Mouse (Mus musculus): ENCODE data around the gene Ptar1. TPM values are rescaled to one million over a fixed set of nuclear protein-coding genes. Genes with fewer than 3 reads are reported as not detected.

The Ptar1 gene
- polyA plus RNA-seq, 1 experiment from 2014 or later, result 5.5 TPM

- no peaks in the 10 kb centered on the region for H3K36me3 ChIP-seq (ENCODE audit: control insufficient read depth, insufficient read depth, low read length)
- ATAC-seq, result no peak
- no peaks in the 10 kb centered on the region for H3K9me3 ChIP-seq (replicated peaks; ENCODE audit: control insufficient read depth, low read length)
- no peaks in the 10 kb centered on the region for H3K27me3 ChIP-seq (replicated peaks; ENCODE audit: control insufficient read depth, insufficient read depth, low read length)
- H3K4me3 ChIP-seq (ENCODE audit: low read depth, low read length), result no peak overlapping the region
- H3K4me2 ChIP-seq (ENCODE audit: low read length), result no peak overlapping the region
- WGBS, result 28% methylated on average over 2 of the region's 2 CpGs
- no peak overlapping the region for H3K27ac ChIP-seq (ENCODE audit: low read depth, low read length)
- H3K9ac ChIP-seq (ENCODE audit: low read length), result no peak overlapping the region
- H3K4me1 ChIP-seq (ENCODE audit: control insufficient read depth, insufficient read depth, low read length), result peaks cover 17% of the 10 kb centered on the region
- no peak for DNase-seq (ENCODE audit: low spot score)
Measured at GRCm38 (mm10) chr19:23764051-23764450, 76.8 kb downstream of the Ptar1 start.

- no peak overlapping the region for H3K4me3 ChIP-seq (ENCODE audit: low read depth, low read length)
- DNase-seq (ENCODE audit: low spot score), result no peak
- H3K9ac ChIP-seq (ENCODE audit: low read length), result no peak overlapping the region
- no peaks in the 10 kb centered on the region for H3K36me3 ChIP-seq (ENCODE audit: control insufficient read depth, insufficient read depth, low read length)
- no peaks in the 10 kb centered on the region for H3K27me3 ChIP-seq (replicated peaks; ENCODE audit: control insufficient read depth, insufficient read depth, low read length)
- no peaks in the 10 kb centered on the region for H3K9me3 ChIP-seq (replicated peaks; ENCODE audit: control insufficient read depth, low read length)
- ATAC-seq, result no peak
- H3K4me1 ChIP-seq (ENCODE audit: control insufficient read depth, insufficient read depth, low read length), result peaks cover 18% of the 10 kb centered on the region
- 40% methylated on average over 5 of the region's 5 CpGs for WGBS
- no peak overlapping the region for H3K4me2 ChIP-seq (ENCODE audit: low read length)
- H3K27ac ChIP-seq (ENCODE audit: low read depth, low read length), result no peak overlapping the region
Measured at GRCm38 (mm10) chr19:23768864-23769263, 81.6 kb downstream of the Ptar1 start.

- Histone ChIP-seq H3K9me3 (replicated peaks; ENCODE audit: control insufficient read depth, low read length) (no peaks in the 10 kb centered on the region), H3K27ac (ENCODE audit: low read depth, low read length) (peak overlapping the region; percentile 39), H3K36me3 (ENCODE audit: control insufficient read depth, insufficient read depth, low read length) (no peaks in the 10 kb centered on the region), H3K4me1 (ENCODE audit: control insufficient read depth, insufficient read depth, low read length) (peaks cover 14% of the 10 kb centered on the region), H3K4me2 (ENCODE audit: low read length) (peak overlapping the region; percentile 33), H3K27me3 (replicated peaks; ENCODE audit: control insufficient read depth, insufficient read depth, low read length) (no peaks in the 10 kb centered on the region), H3K4me3 (ENCODE audit: low read depth, low read length) (no peak overlapping the region), H3K9ac (ENCODE audit: low read length) (peak overlapping the region; percentile 45)
- DNase-seq (ENCODE audit: low spot score) (peak; percentile 86), ATAC-seq (peak; percentile 86)
- 15% methylated on average over 10 of the region's 10 CpGs for WGBS
Measured at GRCm38 (mm10) chr19:23770494-23771423, 83.5 kb downstream of the Ptar1 start.

GRCm38 (mm10) chr19:23771971-23772370, 84.7 kb downstream of the Ptar1 start:
- no peaks in the 10 kb centered on the region for H3K36me3 ChIP-seq (ENCODE audit: control insufficient read depth, insufficient read depth, low read length)
- no peak overlapping the region for H3K9ac ChIP-seq (ENCODE audit: low read length)
- no peaks in the 10 kb centered on the region for H3K9me3 ChIP-seq (replicated peaks; ENCODE audit: control insufficient read depth, low read length)
- no peak overlapping the region for H3K4me3 ChIP-seq (ENCODE audit: low read depth, low read length)
- no peak overlapping the region for H3K27ac ChIP-seq (ENCODE audit: low read depth, low read length)
- no peak overlapping the region for H3K4me2 ChIP-seq (ENCODE audit: low read length)
- WGBS, result 72% methylated on average over 7 of the region's 7 CpGs
- ATAC-seq (no peak), DNase-seq (ENCODE audit: low spot score) (no peak)
- H3K27me3 ChIP-seq (replicated peaks; ENCODE audit: control insufficient read depth, insufficient read depth, low read length), result no peaks in the 10 kb centered on the region
- peaks cover 14% of the 10 kb centered on the region for H3K4me1 ChIP-seq (ENCODE audit: control insufficient read depth, insufficient read depth, low read length)

GRCm38 (mm10) chr19:23775356-23775755, 88.1 kb downstream of the Ptar1 start:
- no peak overlapping the region for H3K4me3 ChIP-seq (ENCODE audit: low read depth, low read length)
- 68% methylated on average over 6 of the region's 6 CpGs for WGBS
- ATAC-seq (peak; percentile 61; the same call in 1 of the 2 replicates), DNase-seq (ENCODE audit: low spot score) (peak; percentile 36)
- no peaks in the 10 kb centered on the region for H3K36me3 ChIP-seq (ENCODE audit: control insufficient read depth, insufficient read depth, low read length)
- H3K9me3 ChIP-seq (replicated peaks; ENCODE audit: control insufficient read depth, low read length), result no peaks in the 10 kb centered on the region
- H3K4me2 ChIP-seq (ENCODE audit: low read length), result no peak overlapping the region
- H3K4me1 ChIP-seq (ENCODE audit: control insufficient read depth, insufficient read depth, low read length), result peaks cover 9% of the 10 kb centered on the region
- H3K9ac ChIP-seq (ENCODE audit: low read length), result no peak overlapping the region
- H3K27me3 ChIP-seq (replicated peaks; ENCODE audit: control insufficient read depth, insufficient read depth, low read length), result no peaks in the 10 kb centered on the region
- no peak overlapping the region for H3K27ac ChIP-seq (ENCODE audit: low read depth, low read length)

GRCm38 (mm10) chr19:23779130-23779529, 91.9 kb downstream of the Ptar1 start:
- Histone ChIP-seq H3K36me3 (ENCODE audit: control insufficient read depth, insufficient read depth, low read length) (no peaks in the 10 kb centered on the region), H3K27me3 (replicated peaks; ENCODE audit: control insufficient read depth, insufficient read depth, low read length) (no peaks in the 10 kb centered on the region), H3K9me3 (replicated peaks; ENCODE audit: control insufficient read depth, low read length) (no peaks in the 10 kb centered on the region), H3K4me2 (ENCODE audit: low read length) (no peak overlapping the region), H3K4me1 (ENCODE audit: control insufficient read depth, insufficient read depth, low read length) (peaks cover 8% of the 10 kb centered on the region; the same call in 1 of the 2 replicates), H3K9ac (ENCODE audit: low read length) (no peak overlapping the region), H3K4me3 (ENCODE audit: low read depth, low read length) (no peak overlapping the region), H3K27ac (ENCODE audit: low read depth, low read length) (no peak overlapping the region)
- ATAC-seq (no peak), DNase-seq (ENCODE audit: low spot score) (no peak)

GRCm38 (mm10) chr19:23780105-23780504, 92.9 kb downstream of the Ptar1 start:
- peaks cover 8% of the 10 kb centered on the region; the same call in 1 of the 2 replicates for H3K4me1 ChIP-seq (ENCODE audit: control insufficient read depth, insufficient read depth, low read length)
- no peaks in the 10 kb centered on the region for H3K9me3 ChIP-seq (replicated peaks; ENCODE audit: control insufficient read depth, low read length)
- H3K4me2 ChIP-seq (ENCODE audit: low read length), result no peak overlapping the region
- ATAC-seq (no peak), DNase-seq (ENCODE audit: low spot score) (no peak)
- no peak overlapping the region for H3K9ac ChIP-seq (ENCODE audit: low read length)
- H3K36me3 ChIP-seq (ENCODE audit: control insufficient read depth, insufficient read depth, low read length), result no peaks in the 10 kb centered on the region
- no peaks in the 10 kb centered on the region for H3K27me3 ChIP-seq (replicated peaks; ENCODE audit: control insufficient read depth, insufficient read depth, low read length)
- H3K4me3 ChIP-seq (ENCODE audit: low read depth, low read length), result no peak overlapping the region
- H3K27ac ChIP-seq (ENCODE audit: low read depth, low read length), result no peak overlapping the region
- whole genome bisulfite sequencing, result 92% methylated on average over 4 of the region's 4 CpGs
